In genomic region chr2:33908374-33908773, GRCm38 (mm10) we compare ENCODE assay signal across 9 mouse cellular contexts. TPM values are rescaled to one million over a fixed set of nuclear protein-coding genes. Genes with fewer than 3 reads are reported as not detected.
DNase-seq lines count a peak whose midpoint lies in the region; ATAC-seq and TF ChIP-seq lines count a peak whose summit lies in the region.
"Had no signal": no experiment of that assay in that cellular context is flagged by ENCODE, and none has a peak within 500 bp of the region (broad histone marks: within the 10 kb centered on the region; RNA-seq: fewer than 3 reads in every experiment).

No protein-coding gene starts in this region.

- no peak for TF ChIP-seq POLR2A in liver, adult 2 months (IDR thresholded peaks at IDR 0.05; ENCODE audit: extremely low read depth, insufficient read depth, low read length)

- H3K4me3 ChIP-seq in forebrain, embryonic 15.5 days, result no peak overlapping the region
- H3K4me3 ChIP-seq in hindbrain, postnatal 0 days (ENCODE audit: low read length), result no peak overlapping the region
- H3K4me3 ChIP-seq in liver, adult 2 months (ENCODE audit: insufficient read depth, low read depth, low read length), result no peak overlapping the region
- H3K4me3 ChIP-seq in neural tube, embryonic 15.5 days (replicated peaks), result no peak overlapping the region
- H3K4me3 ChIP-seq in midbrain, embryonic 15.5 days, result no peak overlapping the region

- WGBS in forebrain, embryonic 15.5 days, result 67% methylated on average over 8 of the region's 8 CpGs
- 47% methylated on average over 8 of the region's 8 CpGs for WGBS in hindbrain, postnatal 0 days
- 59% methylated on average over 8 of the region's 8 CpGs for WGBS in liver, adult 2 months
- WGBS in neural tube, embryonic 15.5 days, result 66% methylated on average over 8 of the region's 8 CpGs
- 61% methylated on average over 8 of the region's 8 CpGs for WGBS in midbrain, embryonic 15.5 days

- intact Hi-C loops in left cerebral cortex, postnatal 25 days (cut with DNase I), result no loop called here

- no peak overlapping the region for H3K9ac ChIP-seq in forebrain, embryonic 15.5 days (replicated peaks)
- no peak overlapping the region for H3K9ac ChIP-seq in hindbrain, postnatal 0 days (replicated peaks; ENCODE audit: low read length)
- no peak overlapping the region for H3K9ac ChIP-seq in liver, adult 2 months (ENCODE audit: low read depth, low read length)
- H3K9ac ChIP-seq in neural tube, embryonic 15.5 days (replicated peaks), result no peak overlapping the region
- no peak overlapping the region for H3K9ac ChIP-seq in midbrain, embryonic 15.5 days

- H3K4me1 ChIP-seq in forebrain, embryonic 15.5 days, result no peaks in the 10 kb centered on the region
- H3K4me1 ChIP-seq in hindbrain, postnatal 0 days (ENCODE audit: insufficient read depth, low read length), result no peaks in the 10 kb centered on the region
- no peaks in the 10 kb centered on the region for H3K4me1 ChIP-seq in liver, adult 2 months (ENCODE audit: control insufficient read depth, insufficient read depth, low read length)
- peaks cover 4% of the 10 kb centered on the region; the same call in 1 of the 2 replicates for H3K4me1 ChIP-seq in neural tube, embryonic 15.5 days
- no peaks in the 10 kb centered on the region for H3K4me1 ChIP-seq in midbrain, embryonic 15.5 days

- peak; percentile 14 to 24 for DNase-seq in left cerebral cortex, postnatal 25 days (ENCODE audit: low spot score in 2 of 2)
- DNase-seq in left cerebral cortex, adult 18-20 months (ENCODE audit: low spot score in 2 of 2), result no peak
- no peak for DNase-seq in hindbrain, postnatal 0 days (ENCODE audit: low spot score)
- peak; percentile 16 for DNase-seq in liver, adult 2 months (ENCODE audit: extremely low read depth, low read depth, low spot score)
- no peak for DNase-seq in cerebellum, adult 8-10 months

- 0 out of 2 replicates have a peak, but pooled peaks have one; percentile 51 for ATAC-seq in forebrain, embryonic 15.5 days (replicated peaks)
- peak; percentile 29; the same call in 1 of the 2 replicates for ATAC-seq in hindbrain, postnatal 0 days
- no peak for ATAC-seq in neural tube, embryonic 15.5 days (ENCODE audit: low FRiP score)
- no peak for ATAC-seq in midbrain, embryonic 15.5 days (replicated peaks)
- ATAC-seq: Patski had no signal

- H3K9me3 ChIP-seq in forebrain, embryonic 15.5 days, result no peaks in the 10 kb centered on the region
- H3K9me3 ChIP-seq in hindbrain, postnatal 0 days (ENCODE audit: low read length), result no peaks in the 10 kb centered on the region
- H3K9me3 ChIP-seq in neural tube, embryonic 15.5 days (replicated peaks), result no peaks in the 10 kb centered on the region
- H3K9me3 ChIP-seq in midbrain, embryonic 15.5 days, result no peaks in the 10 kb centered on the region

- no peaks in the 10 kb centered on the region for H3K79me2 ChIP-seq in liver, adult 2 months (ENCODE audit: control insufficient read depth, insufficient read depth, low read length)

- H3K27ac ChIP-seq in forebrain, embryonic 15.5 days (replicated peaks), result no peak overlapping the region; the same call in 1 of the 2 replicates
- H3K27ac ChIP-seq in hindbrain, postnatal 0 days, result peak overlapping the region; percentile 11; the same call in 1 of the 2 replicates
- H3K27ac ChIP-seq in liver, adult 2 months (replicated peaks; ENCODE audit: insufficient read depth, low read depth, low read length), result no peak overlapping the region
- 0 out of 2 replicates have a peak overlapping the region, but pooled peaks have one; percentile 35 for H3K27ac ChIP-seq in neural tube, embryonic 15.5 days (replicated peaks)
- H3K27ac ChIP-seq in midbrain, embryonic 15.5 days, result no peak overlapping the region

- TF ChIP-seq CTCF in hindbrain, postnatal 0 days (IDR thresholded peaks at IDR 0.05; ENCODE audit: low read depth), result no peak
- TF ChIP-seq CTCF in liver, adult 2 months (IDR thresholded peaks at IDR 0.05; ENCODE audit: low read depth, low read length), result no peak

- H3K4me2 ChIP-seq in forebrain, embryonic 15.5 days (replicated peaks), result no peak overlapping the region
- H3K4me2 ChIP-seq in hindbrain, postnatal 0 days (ENCODE audit: low read depth, low read length), result no peak overlapping the region
- no peak overlapping the region for H3K4me2 ChIP-seq in neural tube, embryonic 15.5 days
- H3K4me2 ChIP-seq in midbrain, embryonic 15.5 days, result no peak overlapping the region

- H3K36me3 ChIP-seq in forebrain, embryonic 15.5 days, result no peaks in the 10 kb centered on the region
- no peaks in the 10 kb centered on the region for H3K36me3 ChIP-seq in hindbrain, postnatal 0 days (ENCODE audit: insufficient read depth, low read length)
- H3K36me3 ChIP-seq in liver, adult 2 months (ENCODE audit: control insufficient read depth, insufficient read depth, low read length), result no peaks in the 10 kb centered on the region
- H3K36me3 ChIP-seq in neural tube, embryonic 15.5 days, result no peaks in the 10 kb centered on the region
- H3K36me3 ChIP-seq in midbrain, embryonic 15.5 days (replicated peaks), result no peaks in the 10 kb centered on the region

- no peaks in the 10 kb centered on the region for H3K27me3 ChIP-seq in forebrain, embryonic 15.5 days
- no peaks in the 10 kb centered on the region for H3K27me3 ChIP-seq in hindbrain, postnatal 0 days (ENCODE audit: insufficient read depth, low read length)
- H3K27me3 ChIP-seq in liver, adult 2 months (ENCODE audit: control insufficient read depth, insufficient read depth, low read length), result no peaks in the 10 kb centered on the region
- H3K27me3 ChIP-seq in neural tube, embryonic 15.5 days (replicated peaks), result no peaks in the 10 kb centered on the region
- no peaks in the 10 kb centered on the region for H3K27me3 ChIP-seq in midbrain, embryonic 15.5 days (replicated peaks)
- H3K27me3 ChIP-seq: Patski had no signal

RNA-seq across cellular contexts. Expression of gene Mvb12b, which starts 20.6 kb away (rescaled TPM):
- 10 to 100 TPM; 83.9 to 86.7 TPM for total RNA-seq in left cerebral cortex, postnatal 25 days (2021)
- 10 to 100 TPM; 72.1 to 75.2 TPM for total RNA-seq in left cerebral cortex, adult 18-20 months (2021)
- 75.9 and 85.8 TPM in 2 replicates for polyA plus RNA-seq in forebrain, embryonic 15.5 days (2015; fragmentation: Nextera tagmentation; extraction: Ambion mirVana)
- total RNA-seq in hindbrain, postnatal 0 days (2014; rRNA removed), result 134 and 142 TPM in 2 replicates
- 55.4 and 64.1 TPM in 2 replicates for polyA plus RNA-seq in hindbrain, postnatal 0 days (2015; fragmentation: Nextera tagmentation; extraction: Ambion mirVana)
- 0.83 and 1.5 TPM in 2 replicates for total RNA-seq in liver, adult 2 months (2014; rRNA removed)
- polyA plus RNA-seq in liver, adult 2 months (2012; rRNA removed), result 1.4 and 2.7 TPM in 2 replicates
- 49.5 and 52.2 TPM in 2 replicates for polyA plus RNA-seq in neural tube, embryonic 15.5 days (2015; fragmentation: Nextera tagmentation; extraction: Ambion mirVana)
- 67.0 and 69.2 TPM in 2 replicates for polyA plus RNA-seq in midbrain, embryonic 15.5 days (2015; fragmentation: Nextera tagmentation; extraction: Ambion mirVana)

Comparison
In these comparisons a context has a peak if more than half of its experiments do, and no peak if none do; other contexts are left out.
1. DNase-seq: peak in left cerebral cortex, postnatal 25 days (2 of 2) and liver, adult 2 months (single experiment); none in left cerebral cortex, adult 18-20 months (0 of 2), hindbrain, postnatal 0 days (single experiment) and cerebellum, adult 8-10 months (single experiment).
2. ATAC-seq: peak in forebrain, embryonic 15.5 days (single experiment) and hindbrain, postnatal 0 days (single experiment); none in neural tube, embryonic 15.5 days (single experiment) and midbrain, embryonic 15.5 days (single experiment).
3. H3K27ac ChIP-seq: peak in hindbrain, postnatal 0 days (single experiment) and neural tube, embryonic 15.5 days (single experiment); none in forebrain, embryonic 15.5 days (single experiment), liver, adult 2 months (single experiment) and midbrain, embryonic 15.5 days (single experiment).
4. RNA of gene Mvb12b, which starts 20.6 kb away (polyA plus RNA-seq): 75.9 to 85.8 TPM in forebrain, embryonic 15.5 days, 67.0 to 69.2 TPM in midbrain, embryonic 15.5 days, 55.4 to 64.1 TPM in hindbrain, postnatal 0 days and 49.5 to 52.2 TPM in neural tube, embryonic 15.5 days; 1.4 to 2.7 TPM in liver, adult 2 months; every median in the first group is over 10 times any median in the second.